Mouse (Mus musculus): ENCODE results near the gene Gadd45b. TPM values are rescaled to one million over a fixed set of nuclear protein-coding genes. Genes with fewer than 3 reads are reported as not detected.

Gene Gadd45b
- polyA plus RNA-seq, 1 experiment from 2014 or later = 33.6 TPM

DNA sequence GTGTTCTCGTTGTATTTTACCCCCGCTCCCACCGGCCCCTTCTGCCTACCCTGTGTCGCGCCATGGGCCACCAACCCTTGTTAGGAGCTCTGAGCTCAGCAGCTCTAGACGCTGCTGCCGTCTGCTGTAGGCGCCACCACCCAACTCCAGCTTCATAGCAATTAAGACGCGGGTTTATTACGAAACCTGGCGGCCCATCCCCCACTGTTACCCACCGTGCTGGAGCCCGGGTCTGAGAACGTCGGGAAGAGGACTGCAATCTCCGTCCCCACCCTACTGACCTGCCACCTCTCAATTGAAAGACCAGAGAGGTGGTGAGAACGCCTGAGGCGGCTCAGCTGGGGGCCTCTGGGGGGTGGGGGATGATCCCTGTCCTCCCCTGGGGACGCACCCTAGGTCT is 2.3 kb downstream of the Gadd45b start:
- 4% methylated on average over 20 of the region's 20 CpGs for WGBS
- Histone ChIP-seq H3K27me3 (ENCODE audit: control insufficient read depth, insufficient read depth, low read length) (no peaks in the 10 kb centered on the region), H3K4me1 (ENCODE audit: control insufficient read depth, insufficient read depth, low read length) (peaks cover 50% of the 10 kb centered on the region), H3K9me3 (replicated peaks; ENCODE audit: control insufficient read depth, low read length) (no peaks in the 10 kb centered on the region), H3K9ac (ENCODE audit: low read length) (peak overlapping the region; percentile 83), H3K27ac (ENCODE audit: low read length) (no peak overlapping the region; the same call in 1 of the 2 replicates), H3K4me2 (ENCODE audit: low read depth, low read length) (peak overlapping the region; percentile 84), H3K4me3 (ENCODE audit: low read length) (peak overlapping the region; percentile 87), H3K36me3 (ENCODE audit: control insufficient read depth, insufficient read depth) (no peaks in the 10 kb centered on the region)
- ATAC-seq (replicated peaks; ENCODE audit: extremely low read depth, insufficient read depth, low FRiP score) = no peak

DNA sequence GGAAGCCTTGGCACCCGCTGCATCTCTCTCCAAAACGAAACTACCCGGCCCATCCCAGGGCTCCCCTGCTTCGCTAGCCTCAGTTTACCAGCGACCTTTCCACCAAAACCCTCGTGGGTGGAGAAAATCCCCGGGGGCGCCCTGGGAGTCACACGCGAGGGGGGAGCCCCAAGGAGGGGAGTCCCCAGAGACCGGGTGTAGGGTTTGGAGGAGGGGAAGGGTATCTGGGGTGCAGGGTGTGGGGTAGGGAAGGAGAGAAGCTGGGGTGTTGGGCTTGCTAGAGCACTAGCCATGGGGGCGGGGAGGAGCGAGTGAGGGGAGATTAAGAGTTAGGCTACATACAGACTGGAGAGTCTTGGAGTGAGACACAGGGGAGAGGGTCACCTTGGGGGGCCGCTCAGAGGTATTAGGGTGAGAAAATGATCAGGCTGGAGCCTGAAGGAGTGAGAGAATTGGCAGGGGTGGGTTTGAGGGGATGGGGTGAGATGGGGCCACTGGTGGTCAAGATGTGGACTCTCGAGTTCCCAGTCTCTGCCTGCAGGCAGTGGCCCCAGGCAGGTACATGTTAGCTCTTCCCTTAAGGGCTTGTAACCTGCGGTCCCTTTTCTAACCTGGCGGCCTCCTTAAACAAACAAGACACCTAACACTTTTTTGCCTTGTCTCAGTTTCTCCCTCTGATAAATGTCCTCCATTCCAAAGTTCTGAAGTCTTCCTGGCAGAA is 3.0 kb downstream of the Gadd45b start:
- Histone ChIP-seq H3K4me2 (ENCODE audit: low read depth, low read length) (peak overlapping the region; percentile 84), H3K9ac (ENCODE audit: low read length) (peak overlapping the region; percentile 83), H3K4me1 (ENCODE audit: control insufficient read depth, insufficient read depth, low read length) (peaks cover 57% of the 10 kb centered on the region), H3K27me3 (ENCODE audit: control insufficient read depth, insufficient read depth, low read length) (no peaks in the 10 kb centered on the region), H3K9me3 (replicated peaks; ENCODE audit: control insufficient read depth, low read length) (no peaks in the 10 kb centered on the region), H3K27ac (ENCODE audit: low read length) (peak overlapping the region; percentile 53; the same call in 1 of the 2 replicates), H3K36me3 (ENCODE audit: control insufficient read depth, insufficient read depth) (no peaks in the 10 kb centered on the region), H3K4me3 (ENCODE audit: low read length) (peak overlapping the region; percentile 87)
- ATAC-seq (replicated peaks; ENCODE audit: extremely low read depth, insufficient read depth, low FRiP score) = no peak
- WGBS = 3% methylated on average over 17 of the region's 17 CpGs

DNA sequence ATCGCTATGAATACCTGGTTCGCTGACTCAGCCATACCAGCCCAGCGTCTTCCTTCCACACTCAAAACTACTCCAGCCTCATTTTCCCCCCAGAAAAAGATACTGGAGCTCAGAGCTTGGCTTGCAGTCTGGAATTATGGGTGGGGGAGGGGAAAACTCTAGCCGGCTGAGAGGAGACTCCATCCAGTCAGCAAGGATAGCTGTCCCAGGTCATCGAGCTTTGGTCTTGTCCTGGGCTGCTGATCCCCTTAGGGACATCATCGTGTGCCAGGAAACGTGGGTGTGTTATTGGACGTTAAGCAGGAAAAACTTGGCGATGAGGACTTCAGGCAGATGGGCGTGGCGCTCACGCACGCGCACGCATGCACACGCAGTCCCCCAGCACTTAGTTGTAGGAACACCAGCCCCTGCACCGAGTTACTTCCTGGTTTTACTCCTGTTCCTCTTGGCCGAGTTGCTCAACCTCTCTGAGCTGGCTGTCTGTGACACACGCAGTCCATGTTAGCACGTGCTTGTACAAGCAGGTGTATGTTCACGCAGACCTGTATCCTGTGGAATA is 3.6 kb downstream of the Gadd45b start:
- Histone ChIP-seq H3K4me1 (ENCODE audit: control insufficient read depth, insufficient read depth, low read length) (peaks cover 63% of the 10 kb centered on the region), H3K4me3 (ENCODE audit: low read length) (peak overlapping the region; percentile 87), H3K9ac (ENCODE audit: low read length) (peak overlapping the region; percentile 83), H3K36me3 (ENCODE audit: control insufficient read depth, insufficient read depth) (no peaks in the 10 kb centered on the region), H3K27ac (ENCODE audit: low read length) (0 out of 2 replicates have a peak overlapping the region, but pooled peaks have one; percentile 24), H3K27me3 (ENCODE audit: control insufficient read depth, insufficient read depth, low read length) (no peaks in the 10 kb centered on the region), H3K9me3 (replicated peaks; ENCODE audit: control insufficient read depth, low read length) (no peaks in the 10 kb centered on the region), H3K4me2 (ENCODE audit: low read depth, low read length) (peak overlapping the region; percentile 84)
- WGBS = 4% methylated on average over 21 of the region's 21 CpGs
- ATAC-seq (replicated peaks; ENCODE audit: extremely low read depth, insufficient read depth, low FRiP score) = no peak

DNA sequence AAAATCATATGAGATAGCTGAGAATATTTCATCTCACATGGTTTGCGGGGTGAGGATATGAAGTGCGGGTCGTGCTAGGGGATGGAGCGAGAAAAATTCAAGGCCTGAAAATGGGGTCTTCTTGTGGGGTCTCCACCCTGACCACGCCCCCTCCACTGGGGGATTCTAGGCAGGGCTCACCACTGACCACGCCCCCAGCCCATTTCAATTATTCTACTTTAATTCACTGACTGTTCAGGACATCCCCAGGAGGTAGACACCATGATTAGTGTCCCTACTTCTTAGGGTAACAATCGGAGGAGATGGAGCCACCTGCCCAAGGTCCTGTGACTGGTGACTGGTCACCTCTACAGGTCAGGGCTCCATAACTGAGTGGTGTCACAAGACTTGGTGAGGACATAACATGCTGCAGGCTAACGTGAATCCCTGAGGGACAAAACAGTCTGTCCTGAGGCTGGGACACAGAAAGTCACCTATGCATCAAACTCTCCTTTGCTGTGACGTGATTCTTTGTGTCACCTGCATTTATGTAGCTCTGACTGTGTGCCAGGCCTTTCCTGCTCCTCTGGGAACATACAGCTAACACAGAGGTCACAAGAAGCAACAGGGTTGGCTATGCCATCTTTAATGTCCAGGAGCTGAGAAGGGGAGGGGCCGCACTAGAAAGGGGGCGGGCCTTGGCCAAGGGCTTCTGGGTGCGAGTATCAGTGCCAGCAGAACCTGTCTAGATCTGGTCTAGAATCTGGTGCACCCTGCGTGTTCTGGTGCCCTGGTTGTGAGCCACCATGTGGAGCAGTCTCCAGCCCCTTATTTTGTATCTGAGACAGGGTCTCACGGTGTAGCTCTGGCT is 4.5 kb downstream of the Gadd45b start:
- H3K9me3 ChIP-seq (replicated peaks; ENCODE audit: control insufficient read depth, low read length) = no peaks in the 10 kb centered on the region
- H3K36me3 ChIP-seq (ENCODE audit: control insufficient read depth, insufficient read depth) = no peaks in the 10 kb centered on the region
- peaks cover 65% of the 10 kb centered on the region for H3K4me1 ChIP-seq (ENCODE audit: control insufficient read depth, insufficient read depth, low read length)
- H3K27ac ChIP-seq (ENCODE audit: low read length) = no peak overlapping the region; the same call in 1 of the 2 replicates
- no peak for ATAC-seq (replicated peaks; ENCODE audit: extremely low read depth, insufficient read depth, low FRiP score)
- no peak overlapping the region for H3K4me2 ChIP-seq (ENCODE audit: low read depth, low read length)
- WGBS = 57% methylated on average over 14 of the region's 14 CpGs
- H3K9ac ChIP-seq (ENCODE audit: low read length) = no peak overlapping the region
- no peak overlapping the region for H3K4me3 ChIP-seq (ENCODE audit: low read length)
- no peaks in the 10 kb centered on the region for H3K27me3 ChIP-seq (ENCODE audit: control insufficient read depth, insufficient read depth, low read length)

DNA sequence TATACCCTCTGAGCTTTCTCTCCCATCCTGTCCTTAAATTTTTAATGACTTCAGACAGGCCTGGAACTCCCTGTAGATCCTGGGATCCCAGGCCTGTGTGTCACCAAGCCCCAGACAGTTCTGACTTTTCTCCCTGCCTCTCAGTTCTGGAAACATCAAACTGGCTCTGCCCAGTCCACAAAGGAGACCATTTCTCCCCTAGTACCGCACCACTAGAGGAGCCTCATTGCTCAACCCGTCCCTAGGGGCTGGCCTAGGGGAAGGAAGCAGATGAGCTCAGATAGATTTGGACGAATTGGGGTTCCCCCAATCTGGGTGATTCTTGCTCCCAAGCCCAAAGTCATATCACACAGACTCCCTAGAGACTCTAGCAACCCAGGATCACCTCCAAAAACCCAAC is 5.4 kb downstream of the Gadd45b start:
- no peak overlapping the region for H3K9ac ChIP-seq (ENCODE audit: low read length)
- H3K36me3 ChIP-seq (ENCODE audit: control insufficient read depth, insufficient read depth) = no peaks in the 10 kb centered on the region
- no peak overlapping the region for H3K4me2 ChIP-seq (ENCODE audit: low read depth, low read length)
- peak overlapping the region; percentile 22 for H3K27ac ChIP-seq (ENCODE audit: low read length)
- H3K4me1 ChIP-seq (ENCODE audit: control insufficient read depth, insufficient read depth, low read length) = peaks cover 70% of the 10 kb centered on the region
- no peaks in the 10 kb centered on the region for H3K27me3 ChIP-seq (ENCODE audit: control insufficient read depth, insufficient read depth, low read length)
- ATAC-seq (replicated peaks; ENCODE audit: extremely low read depth, insufficient read depth, low FRiP score) = no peak
- H3K9me3 ChIP-seq (replicated peaks; ENCODE audit: control insufficient read depth, low read length) = no peaks in the 10 kb centered on the region
- WGBS = 38% methylated on average over 3 of the region's 3 CpGs
- H3K4me3 ChIP-seq (ENCODE audit: low read length) = no peak overlapping the region

DNA sequence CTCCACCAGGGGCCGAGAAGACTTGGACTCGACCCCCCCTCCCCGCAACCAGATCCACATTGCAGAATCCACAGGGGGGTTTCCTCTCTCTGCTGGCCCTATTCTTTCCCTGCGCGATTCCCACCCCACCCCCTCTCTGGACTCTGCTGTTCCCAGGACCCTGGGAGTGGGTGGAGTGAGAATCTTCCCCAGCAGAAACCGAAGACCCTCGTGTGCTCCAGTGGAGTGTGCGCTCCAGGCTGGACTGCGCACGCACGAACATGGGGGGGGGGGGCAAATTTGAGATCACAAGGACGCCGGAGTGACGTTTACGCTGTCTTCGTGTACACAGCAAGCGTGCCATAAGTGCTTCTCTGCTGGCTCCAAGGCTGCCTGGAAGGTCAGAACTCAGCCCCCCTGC is 5.8 kb downstream of the Gadd45b start:
- ATAC-seq (replicated peaks; ENCODE audit: extremely low read depth, insufficient read depth, low FRiP score) = no peak
- H3K4me3 ChIP-seq (ENCODE audit: low read length) = peak overlapping the region; percentile 51
- WGBS = 10% methylated on average over 17 of the region's 17 CpGs
- no peaks in the 10 kb centered on the region for H3K9me3 ChIP-seq (replicated peaks; ENCODE audit: control insufficient read depth, low read length)
- peak overlapping the region; percentile 77 for H3K27ac ChIP-seq (ENCODE audit: low read length)
- H3K9ac ChIP-seq (ENCODE audit: low read length) = peak overlapping the region; percentile 77
- H3K36me3 ChIP-seq (ENCODE audit: control insufficient read depth, insufficient read depth) = no peaks in the 10 kb centered on the region
- peak overlapping the region; percentile 76 for H3K4me2 ChIP-seq (ENCODE audit: low read depth, low read length)
- no peaks in the 10 kb centered on the region for H3K27me3 ChIP-seq (ENCODE audit: control insufficient read depth, insufficient read depth, low read length)
- peaks cover 75% of the 10 kb centered on the region for H3K4me1 ChIP-seq (ENCODE audit: control insufficient read depth, insufficient read depth, low read length)

DNA sequence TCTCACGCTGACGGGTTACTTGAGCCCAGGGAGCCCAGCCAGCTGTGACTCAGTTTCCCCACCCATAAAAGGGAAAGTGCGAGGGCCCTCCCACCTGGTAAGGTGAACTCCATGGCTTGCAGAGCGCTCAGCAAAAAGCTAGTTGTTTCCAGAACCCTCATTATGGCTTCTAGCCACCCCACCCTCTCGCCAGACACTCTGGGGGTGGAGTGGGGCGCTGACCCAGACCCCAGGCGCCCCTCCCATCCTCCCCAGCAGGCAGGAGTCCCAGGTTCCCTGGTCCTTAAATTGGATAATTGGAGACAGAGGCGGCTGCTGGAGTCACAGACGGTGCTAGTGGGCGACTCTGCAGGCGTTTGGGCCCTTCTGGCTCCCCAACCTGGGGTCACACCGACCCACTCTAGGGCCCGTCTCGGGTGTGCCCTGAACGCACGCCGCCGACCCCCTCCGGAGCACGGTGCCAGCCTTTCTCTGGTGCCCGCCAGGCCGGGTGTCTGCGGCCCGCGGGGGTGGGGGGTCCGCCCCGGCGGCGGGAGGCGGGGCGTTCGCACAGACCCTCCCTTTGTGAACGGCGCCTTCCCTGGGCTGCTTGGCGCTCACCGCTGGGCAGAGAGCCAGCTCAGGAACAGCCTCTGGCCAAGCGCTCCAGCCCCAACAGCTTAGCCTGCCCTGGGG is 6.4 kb downstream of the Gadd45b start:
- ATAC-seq (replicated peaks; ENCODE audit: extremely low read depth, insufficient read depth, low FRiP score) = peak; percentile 33
- H3K4me1 ChIP-seq (ENCODE audit: control insufficient read depth, insufficient read depth, low read length) = peaks cover 79% of the 10 kb centered on the region
- peak overlapping the region; percentile 76 for H3K4me2 ChIP-seq (ENCODE audit: low read depth, low read length)
- H3K27ac ChIP-seq (ENCODE audit: low read length) = peak overlapping the region; percentile 77
- H3K9me3 ChIP-seq (replicated peaks; ENCODE audit: control insufficient read depth, low read length) = no peaks in the 10 kb centered on the region
- peak overlapping the region; percentile 77 for H3K9ac ChIP-seq (ENCODE audit: low read length)
- 2% methylated on average over 37 of the region's 37 CpGs for WGBS
- peak overlapping the region; percentile 51 for H3K4me3 ChIP-seq (ENCODE audit: low read length)
- no peaks in the 10 kb centered on the region for H3K27me3 ChIP-seq (ENCODE audit: control insufficient read depth, insufficient read depth, low read length)
- no peaks in the 10 kb centered on the region for H3K36me3 ChIP-seq (ENCODE audit: control insufficient read depth, insufficient read depth)

DNA sequence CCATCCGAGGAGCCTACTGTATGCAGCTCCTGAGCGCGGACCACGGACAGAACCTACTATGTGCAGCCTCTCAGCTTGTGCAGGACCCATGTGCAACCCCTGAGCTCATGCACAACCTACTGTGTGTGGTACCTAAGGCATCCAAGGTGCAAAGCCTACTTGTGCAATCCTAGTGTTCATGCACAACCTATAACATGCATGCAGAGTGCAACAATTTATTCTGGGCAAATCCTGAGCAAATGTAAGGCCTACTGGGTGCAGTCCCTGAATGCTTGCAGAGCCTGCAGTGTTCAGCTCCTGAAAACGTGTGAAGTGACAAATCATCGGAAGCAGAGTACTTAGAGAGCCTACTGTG is 6.9 kb downstream of the Gadd45b start:
- H3K9ac ChIP-seq (ENCODE audit: low read length) = no peak overlapping the region
- WGBS = 10% methylated on average over 6 of the region's 6 CpGs

More for the DNA sequence above, 6.9 kb downstream of the Gadd45b start:
- Histone ChIP-seq H3K36me3 (ENCODE audit: control insufficient read depth, insufficient read depth) (no peaks in the 10 kb centered on the region), H3K9me3 (replicated peaks; ENCODE audit: control insufficient read depth, low read length) (no peaks in the 10 kb centered on the region), H3K27ac (ENCODE audit: low read length) (peak overlapping the region; percentile 52; the same call in 1 of the 2 replicates), H3K4me1 (ENCODE audit: control insufficient read depth, insufficient read depth, low read length) (peaks cover 79% of the 10 kb centered on the region), H3K4me3 (ENCODE audit: low read length) (peak overlapping the region; percentile 51), H3K27me3 (ENCODE audit: control insufficient read depth, insufficient read depth, low read length) (no peaks in the 10 kb centered on the region), H3K4me2 (ENCODE audit: low read depth, low read length) (peak overlapping the region; percentile 76)
- ATAC-seq (replicated peaks; ENCODE audit: extremely low read depth, insufficient read depth, low FRiP score) = no peak
